ENCODE assay signal across 8 mouse cellular contexts in genomic region chr10:75954381-75954811, GRCm38 (mm10). TPM values are rescaled to one million over a fixed set of nuclear protein-coding genes. Genes with fewer than 3 reads are reported as not detected.
DNase-seq lines count a peak whose midpoint lies in the region; ATAC-seq lines count a peak whose summit lies in the region.

Gene Gm5134, plus strand, starts transcription at chr10:75954514.

- peaks cover 9% of the 10 kb centered on the region; the same call in 1 of the 2 replicates for H3K4me1 ChIP-seq in lung, embryonic 16.5 days (replicated peaks; ENCODE audit: control insufficient read depth, insufficient read depth, low read length)
- peaks cover 31% of the 10 kb centered on the region for H3K4me1 ChIP-seq in hindbrain, embryonic 10.5 days (replicated peaks)

- H3K36me3 ChIP-seq in lung, embryonic 16.5 days (ENCODE audit: control insufficient read depth, insufficient read depth, low read length), result no peaks in the 10 kb centered on the region
- no peaks in the 10 kb centered on the region for H3K36me3 ChIP-seq in hindbrain, embryonic 10.5 days

- H3K27me3 ChIP-seq in lung, embryonic 16.5 days (ENCODE audit: control insufficient read depth, insufficient read depth, low read depth, low read length), result peaks cover 9% of the 10 kb centered on the region; the same call in 1 of the 2 replicates
- peaks cover 17% of the 10 kb centered on the region for H3K27me3 ChIP-seq in hindbrain, embryonic 10.5 days (ENCODE audit: insufficient read depth, poor library complexity, severe bottlenecking)

- DNase-seq in lung, adult 18-20 months, result no peak
- DNase-seq in hindbrain, embryonic 10.5 days (ENCODE audit: low spot score), result no peak
- DNase-seq in thymus, postnatal 36 days, result peak; percentile 40 to 45
- DNase-seq in layer of hippocampus, postnatal 36 days, result no peak
- no peak for DNase-seq in layer of hippocampus, postnatal 25 days (ENCODE audit: extremely low spot score in 1 of 2, low spot score in 1 of 2)
- DNase-seq in kidney, adult 18-20 months, result no peak

- H3K27ac ChIP-seq in lung, embryonic 16.5 days (ENCODE audit: low read length), result no peak within 1 kb of the TSS
- 0 out of 2 replicates have a peak within 1 kb of the TSS, but pooled peaks have one; percentile 53 for H3K27ac ChIP-seq in hindbrain, embryonic 10.5 days

- no peak for ATAC-seq in lung, embryonic 16.5 days (ENCODE audit: low read depth)
- ATAC-seq in megakaryocyte, adult 5-6 weeks (ENCODE audit: poor library complexity, severe bottlenecking), result peak; percentile 69

- H3K4me3 ChIP-seq in lung, embryonic 16.5 days (ENCODE audit: low read length), result peak within 1 kb of the TSS; percentile 23; the same call in 1 of the 2 replicates
- peak within 1 kb of the TSS; percentile 38 for H3K4me3 ChIP-seq in hindbrain, embryonic 10.5 days

- no peaks in the 10 kb centered on the region for H3K9me3 ChIP-seq in lung, embryonic 16.5 days (ENCODE audit: control insufficient read depth, low read length)
- no peaks in the 10 kb centered on the region for H3K9me3 ChIP-seq in hindbrain, embryonic 10.5 days

- peak within 1 kb of the TSS; percentile 41; the same call in 1 of the 2 replicates for H3K9ac ChIP-seq in lung, embryonic 16.5 days (ENCODE audit: low read length)

- WGBS in lung, embryonic 16.5 days, result 21% methylated on average over 20 of the region's 20 CpGs
- WGBS in hindbrain, embryonic 10.5 days, result 27% methylated on average over 20 of the region's 20 CpGs

- H3K4me2 ChIP-seq in lung, embryonic 16.5 days (ENCODE audit: low read depth, low read length), result peak within 1 kb of the TSS; percentile 42

RNA-seq across cellular contexts. Expression of gene Gm5134, which starts in this region (rescaled TPM):
- not detected in 2 replicates for polyA plus RNA-seq in lung, embryonic 16.5 days (2015; fragmentation: Nextera tagmentation; extraction: Ambion mirVana)
- not detected in 2 replicates for polyA plus RNA-seq in hindbrain, embryonic 10.5 days (2016; fragmentation: Nextera tagmentation; extraction: Ambion mirVana)
- total RNA-seq in megakaryocyte, adult 5-6 weeks (2015), result 0.47 TPM in 1 of 2 replicates, not detected in the other
- total RNA-seq in megakaryocyte, adult 5-6 weeks (2017), result 0.11 TPM in 1 of 2 replicates, not detected in the other
- total RNA-seq in layer of hippocampus, postnatal 36 days (2021), result under 1 TPM; 0.13 to 0.35 TPM
- under 1 TPM; 0.21 to 0.66 TPM for total RNA-seq in layer of hippocampus, postnatal 25 days (2021)

Comparison
In these comparisons a context has a peak if more than half of its experiments do, and no peak if none do; other contexts are left out.
1. Peak in ATAC-seq in megakaryocyte, adult 5-6 weeks; RNA of the gene not detected or under 1 TPM.
2. DNase-seq: peak in thymus, postnatal 36 days (2 of 2); none in lung, adult 18-20 months (0 of 2), hindbrain, embryonic 10.5 days (single experiment), layer of hippocampus, postnatal 36 days (0 of 2), layer of hippocampus, postnatal 25 days (0 of 2) and kidney, adult 18-20 months (single experiment).